Mouse (Mus musculus) layer of hippocampus, adult 8-10 months (tissue): ENCODE results near the gene Fam240a. TPM values are rescaled to one million over a fixed set of nuclear protein-coding genes. Genes with fewer than 3 reads are reported as not detected.
A peak's percentile ranks its signal among the peaks of the same experiment; 100 is the strongest.

Source experiments
- DNase-seq, 2 experiments: peaks; one replicate each; pipeline ENCODE4 v3.0.0; 2022; ENCODE audit warnings: low spot score in 2 of 2
- total RNA-seq, 4 experiments: library from RNA; stranded (reverse); gene quantifications; 2 replicates each; pipeline ENCODE4 v1.2.4; 2022

Gene Fam240a
- total RNA-seq, 4 experiments from 2014 or later, result not detected

DNA sequence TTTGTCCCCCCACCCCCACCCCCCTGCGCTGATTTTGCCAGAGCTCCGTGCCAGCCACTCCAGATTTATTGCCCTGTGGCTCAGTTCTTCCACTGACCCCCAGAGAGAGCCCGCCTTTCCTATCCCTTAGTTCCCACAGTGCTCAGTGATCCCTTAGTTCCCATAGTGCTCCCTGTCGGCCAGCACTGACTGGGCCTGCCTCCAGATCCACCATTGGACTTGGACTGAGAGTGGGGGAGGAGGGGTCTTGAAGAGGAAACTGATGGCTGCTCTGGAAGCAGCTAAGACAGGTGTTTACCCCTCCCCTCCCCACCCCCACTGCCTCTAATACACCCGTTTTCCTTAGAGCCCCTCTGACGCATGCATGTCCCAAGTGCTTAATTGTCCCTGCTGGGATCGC, 20.7 kb downstream of the Fam240a start:
- DNase-seq, result no peak

- DNase-seq, result no peak
Measured at GRCm38 (mm10) chr9:110895507-110895906, 21.2 kb downstream of the Fam240a start.

GRCm38 (mm10) chr9:110893429-110893828, 23.2 kb downstream of the Fam240a start:
- no peak for DNase-seq

GRCm38 (mm10) chr9:110892552-110892951, 24.1 kb downstream of the Fam240a start:
- DNase-seq, result no peak

GRCm38 (mm10) chr9:110891077-110891828, 25.4 kb downstream of the Fam240a start:
- no peak for DNase-seq

- no peak for DNase-seq
Measured at GRCm38 (mm10) chr9:110890026-110890783, 26.5 kb downstream of the Fam240a start.

- DNase-seq, result no peak
Measured at GRCm38 (mm10) chr9:110888935-110889334, 27.7 kb downstream of the Fam240a start.

DNA sequence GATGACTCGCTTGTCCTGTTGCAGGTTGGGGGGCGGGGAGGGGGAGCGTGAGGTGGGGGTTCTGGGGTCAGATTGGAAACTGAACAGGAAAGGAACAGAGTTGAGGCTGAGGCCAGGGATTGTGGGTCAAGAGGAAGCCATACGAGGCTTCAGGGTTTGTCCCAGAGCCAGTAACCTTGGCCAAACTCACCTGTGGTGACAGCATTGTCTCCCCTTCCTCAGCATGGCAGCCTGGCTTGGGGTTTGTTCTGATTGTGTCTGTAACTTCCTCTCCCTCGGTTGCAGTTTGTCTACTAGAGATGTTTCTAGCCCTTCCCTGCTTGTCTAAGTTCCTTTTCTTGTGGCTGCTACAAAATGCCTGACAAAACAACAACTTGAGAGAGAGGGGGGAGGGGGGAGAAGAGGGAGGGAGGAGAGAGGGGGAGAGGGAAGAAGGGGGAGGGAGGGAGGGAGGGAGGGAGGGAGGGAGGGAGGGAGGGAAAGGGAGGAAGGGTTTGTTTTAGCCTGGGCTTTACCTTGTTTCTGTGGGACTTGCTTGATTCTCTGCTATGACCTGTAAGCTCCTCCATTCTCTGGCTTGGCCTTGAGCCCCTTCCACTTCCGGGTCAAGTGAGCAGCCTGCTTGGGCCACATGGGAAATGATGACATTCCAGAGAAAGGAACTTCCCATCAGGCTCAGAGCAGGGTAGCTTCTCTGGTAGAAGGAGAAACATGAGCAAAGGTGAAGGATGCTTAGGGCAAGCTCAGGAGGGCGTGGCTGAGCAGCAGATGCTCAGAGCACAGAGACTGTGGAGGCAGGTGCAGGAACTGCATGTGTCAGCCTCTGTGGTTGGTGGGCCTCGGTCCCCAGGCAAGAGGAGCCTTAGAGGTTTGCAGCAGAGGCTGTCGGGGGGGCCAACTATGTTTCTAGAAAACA, 29.0 kb downstream of the Fam240a start:
- no peak for DNase-seq

- DNase-seq, result no peak
Measured at GRCm38 (mm10) chr9:110881953-110882352, 34.7 kb downstream of the Fam240a start.

DNA sequence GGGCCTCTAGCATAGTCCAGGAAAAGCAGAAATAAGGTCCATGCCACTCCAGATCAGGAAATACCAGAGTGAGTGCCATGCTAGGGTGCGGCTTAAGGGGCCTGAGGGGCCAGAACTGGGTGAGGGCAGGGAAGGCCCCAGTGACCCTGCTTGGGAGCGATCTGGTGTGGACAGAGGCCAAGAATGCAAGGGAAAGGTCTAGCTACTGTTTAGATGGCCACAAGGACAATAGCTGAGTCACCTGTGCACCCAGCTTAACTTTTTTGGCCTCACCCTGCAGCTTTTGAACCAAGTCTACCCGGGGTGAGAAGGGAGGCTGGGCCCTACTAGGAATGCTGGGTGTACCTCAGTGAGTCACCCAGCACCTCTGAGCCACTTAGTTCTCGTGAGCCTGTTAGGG, 35.9 kb downstream of the Fam240a start:
- DNase-seq, result no peak

DNA sequence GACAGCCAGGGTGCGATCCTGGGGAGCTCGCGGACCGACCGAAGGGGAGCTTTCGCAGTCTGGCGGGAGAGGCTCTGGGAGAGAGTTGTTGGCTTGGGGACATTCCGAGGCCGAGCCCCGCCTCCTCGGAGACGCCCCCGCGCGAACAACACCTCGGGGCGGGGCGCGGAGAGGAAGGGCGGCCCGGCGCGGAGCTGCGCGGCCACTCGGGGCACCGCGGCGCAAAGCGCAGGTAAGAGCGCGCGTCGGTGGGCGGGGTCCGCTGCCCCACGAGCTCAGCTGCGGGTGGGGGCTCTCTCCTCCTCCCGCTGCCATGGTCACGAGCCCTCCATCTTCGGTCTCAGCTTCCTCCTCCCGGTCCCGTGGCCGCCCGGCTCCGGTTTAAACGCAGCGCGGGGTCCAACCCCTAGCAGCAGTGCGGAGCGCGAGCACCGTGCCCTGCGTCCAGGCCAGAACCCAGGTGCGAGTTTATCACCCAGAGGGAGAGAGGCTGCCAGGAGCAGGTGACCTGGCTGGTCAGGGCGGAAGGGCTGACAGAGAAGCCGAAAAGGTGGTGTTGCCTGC, 36.6 kb downstream of the Fam240a start, which contains the start of gene Tmie:
Gene Tmie (minus strand): TSS at position 116 of the 564 bp plus-strand sequence.
- no peak for DNase-seq

DNA sequence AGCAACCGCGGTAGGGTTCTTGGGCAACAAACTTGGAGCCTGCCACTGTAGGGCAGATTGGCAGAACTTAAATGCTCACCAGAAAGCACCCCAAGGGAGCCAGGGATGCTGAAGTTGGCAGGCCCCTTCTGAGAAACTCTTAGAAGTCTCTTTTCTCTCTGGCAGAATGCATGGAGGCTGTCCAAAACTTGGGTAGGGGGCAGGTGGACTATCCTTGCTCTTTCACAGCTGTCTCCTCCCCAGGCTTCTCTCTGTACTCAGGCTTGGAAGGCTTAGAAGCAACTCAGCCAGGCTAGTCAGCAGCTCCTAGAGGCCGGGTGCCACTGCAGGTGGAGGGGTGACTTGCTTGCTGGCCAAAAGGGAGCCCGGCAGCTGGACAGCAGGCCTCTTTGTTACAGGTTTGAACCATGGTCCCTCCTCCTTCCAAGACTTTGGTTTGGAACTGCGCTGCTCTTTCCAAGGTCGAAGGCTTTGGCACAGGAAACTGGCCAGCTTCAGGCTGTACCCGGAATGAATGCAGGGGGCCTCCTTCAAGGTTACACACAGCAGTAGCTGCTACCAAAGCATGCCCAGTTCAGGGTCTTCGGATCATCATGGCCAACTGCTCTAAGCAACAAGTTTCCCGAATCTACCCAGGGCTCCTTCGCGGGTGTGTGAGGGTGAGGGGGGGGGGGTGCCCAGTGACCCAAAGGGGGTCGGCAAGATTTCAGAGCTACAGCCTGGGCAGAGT, 37.3 kb downstream of the Fam240a start, which contains the start of gene Als2cl:
Gene Als2cl (plus strand): TSS at position 680 of the 730 bp plus-strand sequence.
- DNase-seq, result peak; percentile 40 to 60

DNA sequence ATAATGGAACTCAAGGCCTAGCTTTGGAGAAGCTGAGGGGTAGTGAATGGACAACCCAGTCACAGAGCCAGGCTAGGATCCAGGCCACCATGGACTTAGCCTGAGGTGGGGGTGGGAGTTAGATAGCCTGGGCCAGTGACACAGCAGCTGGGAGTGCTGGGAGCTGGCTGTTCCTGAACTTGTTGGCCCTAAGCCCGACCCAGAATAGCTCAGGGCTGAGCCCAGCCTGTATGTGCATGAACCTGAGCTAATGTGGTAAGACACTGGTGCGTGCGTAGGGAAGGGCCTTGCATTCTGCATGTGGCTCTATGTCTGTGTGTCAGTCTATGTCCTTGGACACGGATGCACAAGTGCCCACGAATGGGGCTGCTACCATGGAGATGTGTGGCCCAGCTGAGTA, 38.8 kb downstream of the Fam240a start:
- DNase-seq, result peak in 1 of 2 experiments; percentile 28

DNA sequence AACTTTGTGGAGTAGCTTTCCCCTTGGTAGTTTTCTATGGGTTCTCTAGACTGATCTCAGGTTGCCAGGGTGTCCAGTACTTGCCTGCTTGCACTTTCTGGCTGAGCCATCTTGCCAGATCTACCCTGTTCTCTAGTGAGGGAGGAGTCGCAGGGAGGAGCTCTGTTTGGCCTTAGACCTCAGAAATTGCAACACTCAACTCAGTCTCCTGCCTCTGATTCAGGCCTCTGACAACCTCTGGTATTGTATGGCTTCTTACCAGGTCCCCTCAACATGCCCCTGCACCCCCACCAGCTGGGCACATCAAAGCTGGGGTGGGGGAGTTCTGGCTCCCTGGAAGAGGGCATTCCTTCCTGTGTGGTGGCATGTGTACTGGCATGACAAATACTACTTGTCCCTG, 39.3 kb downstream of the Fam240a start:
- no peak for DNase-seq

DNA sequence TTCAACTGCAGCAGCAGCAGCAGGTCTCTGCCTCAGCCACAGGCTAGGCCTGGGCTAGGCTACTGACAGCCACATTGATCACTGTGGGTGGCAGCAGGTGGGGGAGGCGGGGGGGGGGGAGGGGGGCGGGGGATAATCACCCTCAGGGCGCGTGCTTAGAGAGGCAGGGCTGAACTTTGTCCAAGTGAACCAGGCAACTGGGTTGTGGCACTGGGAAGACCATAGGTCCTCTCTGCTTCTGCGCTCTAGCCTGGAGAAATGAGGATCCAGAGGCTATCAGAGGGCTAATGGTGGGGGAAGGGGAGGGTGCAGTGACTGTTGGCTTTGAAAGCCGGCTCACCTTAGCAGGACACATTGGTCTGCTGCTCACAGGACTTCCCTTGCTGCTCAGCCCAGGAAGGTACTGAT, 41.4 kb downstream of the Fam240a start:
- DNase-seq, result no peak

- DNase-seq, result no peak
Measured at GRCm38 (mm10) chr9:110874660-110875191, 41.9 kb downstream of the Fam240a start.

DNA sequence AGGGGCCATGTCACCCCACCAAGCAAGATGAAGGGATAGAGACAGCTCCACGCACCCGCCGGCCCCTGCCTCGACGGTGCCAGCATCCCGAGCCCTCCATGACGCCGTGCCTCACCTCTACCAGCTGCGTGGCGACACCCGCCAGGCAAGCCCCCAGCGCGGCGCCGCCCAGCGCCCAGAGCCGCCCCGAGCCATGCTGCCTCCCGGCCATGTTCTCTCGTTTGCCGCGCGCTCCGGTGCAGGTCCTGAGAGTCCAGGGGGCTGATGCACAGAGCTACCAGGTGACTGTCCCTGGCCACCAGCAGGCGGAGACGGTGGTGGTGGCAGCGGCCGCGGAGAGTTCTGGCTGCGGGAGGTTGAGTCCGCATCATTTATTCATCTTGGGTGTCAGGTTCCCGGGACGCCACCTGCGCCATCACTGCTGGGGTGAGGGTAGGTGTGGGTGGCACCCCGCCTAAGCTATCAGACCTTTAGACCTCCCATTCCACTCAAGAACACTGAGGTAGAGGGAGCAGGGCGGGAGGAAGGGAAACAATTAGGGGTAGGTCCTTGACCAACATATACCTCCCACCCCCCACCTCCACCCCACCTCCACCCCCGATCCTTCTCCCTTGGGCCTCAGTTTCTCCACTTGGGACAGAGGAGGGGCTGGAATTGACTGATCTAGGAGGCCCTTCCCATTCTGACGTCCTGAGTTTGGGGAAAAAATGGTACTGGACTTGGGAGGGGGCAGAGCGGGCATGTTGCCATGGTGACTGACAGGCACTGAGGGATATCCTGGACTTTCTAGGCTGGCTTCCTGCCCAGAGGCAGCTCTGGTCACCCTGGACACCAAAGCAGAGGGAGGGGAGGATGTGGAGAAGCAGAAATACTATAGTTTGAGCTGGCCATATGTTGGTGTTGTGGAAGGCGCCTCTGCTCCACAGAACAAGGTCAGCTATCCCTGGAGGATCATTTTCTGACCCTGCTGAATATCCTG, 42.7 kb downstream of the Fam240a start:
- peak in 1 of 2 experiments; percentile 23 for DNase-seq

DNA sequence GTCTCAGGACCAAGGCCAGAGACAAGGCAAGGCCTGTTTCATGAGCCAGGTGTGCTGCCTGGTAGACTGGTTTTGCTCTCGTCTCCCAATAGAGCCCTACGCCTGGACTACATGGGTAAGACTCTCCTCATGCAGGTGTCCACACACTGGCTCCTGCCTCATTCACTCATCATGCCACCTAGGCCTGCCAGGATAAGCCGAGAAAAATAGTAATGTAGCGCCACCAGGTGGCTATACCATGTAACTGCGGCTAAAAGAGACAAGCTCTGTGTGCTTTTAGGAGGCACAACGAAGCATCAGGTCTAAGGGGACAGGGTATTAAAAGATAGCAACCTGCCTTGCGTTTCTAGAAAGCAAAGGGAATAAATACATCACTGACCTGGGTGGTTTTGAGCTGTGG, 45.6 kb downstream of the Fam240a start:
- DNase-seq, result peak; percentile 34 to 79
